Mouse (Mus musculus) layer of hippocampus, adult 8-10 months (tissue): ENCODE data around the gene Pdia6. TPM values are rescaled to one million over a fixed set of nuclear protein-coding genes. Genes with fewer than 3 reads are reported as not detected.

Experiments used
- total RNA-seq, 4 experiments: library from RNA; stranded (reverse); gene quantifications; 2 replicates each; pipeline ENCODE4 v1.2.4; 2022

Pdia6 gene
- total RNA-seq, 4 experiments from 2014 or later: 101 to 184 (median 146) TPM

Other genes with a start within 250 kb of the Pdia6 start
- gene Kcnf1, start 89.7 kb upstream of the Pdia6 start, total RNA-seq: 10 to 100 TPM; 34.5 to 49.7 (median 42.7) TPM
- 1 to 10 TPM; 2.2 to 3.6 (median 3.0) TPM for gene Atp6v1c2, start 62.8 kb downstream of the Pdia6 start, total RNA-seq
- 10 to 100 TPM; 18.7 to 22.4 (median 19.9) TPM for gene Nol10, start 81.9 kb downstream of the Pdia6 start, total RNA-seq